Mouse (Mus musculus): ENCODE results near the gene Mcoln2. TPM values are rescaled to one million over a fixed set of nuclear protein-coding genes. Genes with fewer than 3 reads are reported as not detected.
A peak's percentile ranks its signal among the peaks of the same experiment; 100 is the strongest.

Gene Mcoln2
- polyA plus RNA-seq, 1 experiment: not detected

DNA sequence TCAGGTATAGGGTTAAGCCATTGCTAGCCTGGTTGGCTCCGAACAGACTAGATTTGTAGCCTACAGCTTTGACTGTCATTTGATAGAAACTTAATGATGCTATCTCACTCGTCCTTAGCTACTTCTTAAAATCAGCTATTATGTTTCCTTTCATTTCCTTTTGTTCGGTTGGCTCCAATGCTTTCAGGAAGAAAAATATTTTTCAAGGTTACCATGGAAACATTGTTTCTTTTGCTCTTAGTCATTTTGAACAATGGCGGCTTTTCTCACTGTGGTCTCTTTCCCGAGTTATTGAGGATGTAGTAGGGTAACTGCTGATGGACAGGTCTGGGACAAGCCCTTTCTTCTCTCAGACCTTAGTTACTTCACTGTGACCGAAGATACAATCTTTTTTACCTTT, 46.7 kb downstream of the Mcoln2 start:
- Histone ChIP-seq H3K4me2 (ENCODE audit: low read depth) (no peak overlapping the region), H3K79me2 (ENCODE audit: control insufficient read depth, insufficient read depth) (no peaks in the 10 kb centered on the region), H3K27me3 (ENCODE audit: control insufficient read depth, insufficient read depth, insufficient read length) (no peaks in the 10 kb centered on the region), H3K4me3 (no peak overlapping the region), H3K36me3 (ENCODE audit: control insufficient read depth, insufficient read depth) (no peaks in the 10 kb centered on the region), H3ac (ENCODE audit: control insufficient read depth, insufficient read length) (no peak overlapping the region)
- no peak for TF ChIP-seq POLR2AphosphoS2 (IDR thresholded peaks at IDR 0.05; ENCODE audit: insufficient read length, low read depth)
- no peak for TF ChIP-seq MYOG (IDR thresholded peaks at IDR 0.05; ENCODE audit: control insufficient read depth in 1 of 3, insufficient read depth in 1 of 3, insufficient read length in 2 of 3, low read depth in 2 of 3)
- no peak for TF ChIP-seq USF1 (IDR thresholded peaks at IDR 0.05; ENCODE audit: low read depth)
- TF ChIP-seq REST (IDR thresholded peaks at IDR 0.05; ENCODE audit: insufficient read depth, insufficient read length): no peak
- no peak for TF ChIP-seq MYOD1 (IDR thresholded peaks at IDR 0.05; ENCODE audit: control insufficient read depth in 1 of 3, insufficient read length in 2 of 3, low read depth in 2 of 3)
- TF ChIP-seq E2F4 (IDR thresholded peaks at IDR 0.05; ENCODE audit: insufficient read depth): no peak
- TF ChIP-seq TCF12 (IDR thresholded peaks at IDR 0.05; ENCODE audit: insufficient read depth, poor library complexity, severe bottlenecking): no peak
- TF ChIP-seq SRF (IDR thresholded peaks at IDR 0.05; ENCODE audit: control insufficient read depth, insufficient read length, low read depth): no peak
- no peak for TF ChIP-seq POLR2A (IDR thresholded peaks at IDR 0.05; ENCODE audit: insufficient read length, low read depth)
- TF ChIP-seq MAX (IDR thresholded peaks at IDR 0.05; ENCODE audit: low read depth): no peak
- no peak for TF ChIP-seq CEBPB (IDR thresholded peaks at IDR 0.05; ENCODE audit: insufficient read depth, poor library complexity, severe bottlenecking)
- no peak for TF ChIP-seq TCF3 (IDR thresholded peaks at IDR 0.05; ENCODE audit: insufficient read length, low read depth)

DNA sequence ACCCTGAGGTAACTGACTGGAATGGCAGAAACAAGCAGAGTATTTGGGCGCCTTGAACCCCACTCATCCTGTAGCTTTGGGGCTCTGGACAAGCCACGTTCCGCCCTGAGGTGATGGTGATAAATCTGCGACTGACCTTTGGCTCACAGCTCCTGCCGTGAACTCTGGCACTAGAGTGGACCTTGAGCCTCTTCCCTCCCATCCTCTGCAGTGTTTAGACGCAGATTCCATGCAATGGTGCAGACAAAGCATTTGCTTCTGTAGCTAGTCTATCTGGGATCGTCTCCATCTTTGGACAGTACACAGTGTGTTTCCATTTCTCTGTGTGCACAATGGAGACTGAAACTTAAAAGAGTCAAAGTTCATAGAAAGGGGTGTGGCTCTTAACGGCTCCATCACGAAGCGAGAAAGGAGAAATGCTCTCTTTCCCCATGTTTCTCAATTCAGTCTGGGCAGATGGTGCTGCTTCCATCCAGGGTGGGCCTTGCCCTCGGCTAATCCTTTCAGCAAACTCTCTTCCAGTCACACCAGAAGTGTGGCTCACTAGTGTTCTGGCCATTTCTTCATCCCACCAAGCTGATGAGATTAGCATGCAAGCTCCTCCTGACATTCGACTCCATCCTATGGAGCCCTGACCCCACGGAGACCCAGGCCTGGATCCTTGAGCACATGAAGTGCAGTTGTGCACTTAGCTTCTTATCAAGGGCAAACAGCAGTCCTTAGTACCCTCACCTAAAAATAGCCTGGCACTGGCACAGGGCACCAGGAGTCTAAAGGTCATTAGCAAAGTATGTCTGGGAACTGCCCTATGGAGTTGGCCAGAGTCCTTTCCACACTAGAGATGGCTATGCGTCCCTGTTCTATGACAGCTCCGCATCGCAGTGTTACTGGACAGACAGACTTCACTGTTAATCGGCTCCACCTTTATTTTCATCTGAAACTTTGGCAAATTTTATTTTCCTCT, 47.4 kb downstream of the Mcoln2 start:
- H3K79me2 ChIP-seq (ENCODE audit: control insufficient read depth, insufficient read depth): no peaks in the 10 kb centered on the region
- H3K4me2 ChIP-seq (ENCODE audit: low read depth): no peak overlapping the region
- no peak for TF ChIP-seq POLR2AphosphoS2 (IDR thresholded peaks at IDR 0.05; ENCODE audit: insufficient read length, low read depth)
- TF ChIP-seq MAX (IDR thresholded peaks at IDR 0.05; ENCODE audit: low read depth): no peak
- no peak for TF ChIP-seq POLR2A (IDR thresholded peaks at IDR 0.05; ENCODE audit: insufficient read length, low read depth)
- TF ChIP-seq CEBPB (IDR thresholded peaks at IDR 0.05; ENCODE audit: insufficient read depth, poor library complexity, severe bottlenecking): no peak
- TF ChIP-seq TCF12 (IDR thresholded peaks at IDR 0.05; ENCODE audit: insufficient read depth, poor library complexity, severe bottlenecking): no peak
- TF ChIP-seq MYOD1 (IDR thresholded peaks at IDR 0.05; ENCODE audit: control insufficient read depth in 1 of 3, insufficient read length in 2 of 3, low read depth in 2 of 3): no peak
- TF ChIP-seq SRF (IDR thresholded peaks at IDR 0.05; ENCODE audit: control insufficient read depth, insufficient read length, low read depth): no peak
- no peak for TF ChIP-seq USF1 (IDR thresholded peaks at IDR 0.05; ENCODE audit: low read depth)
- TF ChIP-seq REST (IDR thresholded peaks at IDR 0.05; ENCODE audit: insufficient read depth, insufficient read length): no peak
- TF ChIP-seq MYOG (IDR thresholded peaks at IDR 0.05; ENCODE audit: control insufficient read depth in 1 of 3, insufficient read depth in 1 of 3, insufficient read length in 2 of 3, low read depth in 2 of 3): no peak
- H3K36me3 ChIP-seq (ENCODE audit: control insufficient read depth, insufficient read depth): no peaks in the 10 kb centered on the region
- H3ac ChIP-seq (ENCODE audit: control insufficient read depth, insufficient read length): no peak overlapping the region
- no peaks in the 10 kb centered on the region for H3K27me3 ChIP-seq (ENCODE audit: control insufficient read depth, insufficient read depth, insufficient read length)
- no peak overlapping the region for H3K4me3 ChIP-seq

GRCm38 (mm10) chr3:146197785-146198184, 48.2 kb downstream of the Mcoln2 start:
- Histone ChIP-seq H3K27me3 (ENCODE audit: control insufficient read depth, insufficient read depth, insufficient read length) (no peaks in the 10 kb centered on the region), H3K79me2 (ENCODE audit: control insufficient read depth, insufficient read depth) (no peaks in the 10 kb centered on the region), H3ac (ENCODE audit: control insufficient read depth, insufficient read length) (no peak overlapping the region), H3K4me2 (ENCODE audit: low read depth) (no peak overlapping the region), H3K4me3 (no peak overlapping the region), H3K36me3 (ENCODE audit: control insufficient read depth, insufficient read depth) (no peaks in the 10 kb centered on the region)
- TF ChIP-seq MYOG (IDR thresholded peaks at IDR 0.05; ENCODE audit: control insufficient read depth in 1 of 3, insufficient read depth in 1 of 3, insufficient read length in 2 of 3, low read depth in 2 of 3): no peak
- no peak for TF ChIP-seq CEBPB (IDR thresholded peaks at IDR 0.05; ENCODE audit: insufficient read depth, poor library complexity, severe bottlenecking)
- no peak for TF ChIP-seq MAX (IDR thresholded peaks at IDR 0.05; ENCODE audit: low read depth)

GRCm38 (mm10) chr3:146198803-146199481, 49.3 kb downstream of the Mcoln2 start:
- Histone ChIP-seq H3ac (ENCODE audit: control insufficient read depth, insufficient read length) (no peak overlapping the region), H3K27me3 (ENCODE audit: control insufficient read depth, insufficient read depth, insufficient read length) (no peaks in the 10 kb centered on the region), H3K4me2 (ENCODE audit: low read depth) (peak overlapping the region; percentile 55), H3K4me3 (no peak overlapping the region), H3K79me2 (ENCODE audit: control insufficient read depth, insufficient read depth) (no peaks in the 10 kb centered on the region), H3K36me3 (ENCODE audit: control insufficient read depth, insufficient read depth) (no peaks in the 10 kb centered on the region)
- TF ChIP-seq CEBPB (IDR thresholded peaks at IDR 0.05; ENCODE audit: insufficient read depth, poor library complexity, severe bottlenecking): peak; percentile 51; the same call in 1 of the 2 replicates
- TF ChIP-seq POLR2A (IDR thresholded peaks at IDR 0.05; ENCODE audit: insufficient read length, low read depth): no peak

GRCm38 (mm10) chr3:146199486-146199885, 49.9 kb downstream of the Mcoln2 start:
- no peak overlapping the region for H3ac ChIP-seq (ENCODE audit: control insufficient read depth, insufficient read length)
- H3K4me2 ChIP-seq (ENCODE audit: low read depth): peak overlapping the region; percentile 55
- H3K27me3 ChIP-seq (ENCODE audit: control insufficient read depth, insufficient read depth, insufficient read length): no peaks in the 10 kb centered on the region
- no peaks in the 10 kb centered on the region for H3K36me3 ChIP-seq (ENCODE audit: control insufficient read depth, insufficient read depth)
- no peaks in the 10 kb centered on the region for H3K79me2 ChIP-seq (ENCODE audit: control insufficient read depth, insufficient read depth)
- no peak for TF ChIP-seq USF1 (IDR thresholded peaks at IDR 0.05; ENCODE audit: low read depth)
- no peak for TF ChIP-seq POLR2AphosphoS2 (IDR thresholded peaks at IDR 0.05; ENCODE audit: insufficient read length, low read depth)
- TF ChIP-seq REST (IDR thresholded peaks at IDR 0.05; ENCODE audit: insufficient read depth, insufficient read length): no peak
- TF ChIP-seq TCF12 (IDR thresholded peaks at IDR 0.05; ENCODE audit: insufficient read depth, poor library complexity, severe bottlenecking): no peak
- no peak for TF ChIP-seq MYOG (IDR thresholded peaks at IDR 0.05; ENCODE audit: control insufficient read depth in 1 of 3, insufficient read depth in 1 of 3, insufficient read length in 2 of 3, low read depth in 2 of 3)
- no peak for TF ChIP-seq CEBPB (IDR thresholded peaks at IDR 0.05; ENCODE audit: insufficient read depth, poor library complexity, severe bottlenecking)
- no peak for TF ChIP-seq MAX (IDR thresholded peaks at IDR 0.05; ENCODE audit: low read depth)
- no peak for TF ChIP-seq POLR2A (IDR thresholded peaks at IDR 0.05; ENCODE audit: insufficient read length, low read depth)
- TF ChIP-seq MYOD1 (IDR thresholded peaks at IDR 0.05; ENCODE audit: control insufficient read depth in 1 of 3, insufficient read length in 2 of 3, low read depth in 2 of 3): no peak
- no peak for TF ChIP-seq TCF3 (IDR thresholded peaks at IDR 0.05; ENCODE audit: insufficient read length, low read depth)
- no peak for TF ChIP-seq SRF (IDR thresholded peaks at IDR 0.05; ENCODE audit: control insufficient read depth, insufficient read length, low read depth)
- no peak for TF ChIP-seq E2F4 (IDR thresholded peaks at IDR 0.05; ENCODE audit: insufficient read depth)
- H3K4me3 ChIP-seq: no peak overlapping the region

Measured in myocyte (in vitro differentiated cells).